Mouse (Mus musculus) liver, postnatal 0 days (tissue): ENCODE data around the gene Rrp36. TPM values are rescaled to one million over a fixed set of nuclear protein-coding genes. Genes with fewer than 3 reads are reported as not detected.

Experiments
- ATAC-seq: fragments of 200-750 bp; cut with Nextera tagmentation; 2 replicates; pipeline ENCODE4 v1.8.0; 2017; ENCODE audit warnings: mild to moderate bottlenecking, moderate library complexity
- DNase-seq: peaks from one replicate; pipeline ENCODE4 v3.0.0-alpha.2; 2016
- H3K27ac ChIP-seq: fragments of 300-500 bp; sonication (generic); 2 replicates; pipeline ENCODE4 v1.5.1; 2014; ENCODE audit warnings: antibody characterized with exemption, moderate library complexity, mild to moderate bottlenecking, low read depth
- H3K27me3 ChIP-seq: fragments of 300-500 bp; sonication (generic); 2 replicates; pipeline ENCODE4 v1.6.1; 2014; ENCODE audit warnings: low read length, control low read depth, mixed read lengths; ENCODE audit not compliant: insufficient read depth
- H3K36me3 ChIP-seq: fragments of 300-500 bp; sonication (generic); replicated peaks from 2 replicates; pipeline ENCODE4 v1.6.1; 2014; ENCODE audit warnings: mild to moderate bottlenecking, control low read depth, low read length, moderate library complexity, mixed read lengths; ENCODE audit not compliant: insufficient read depth
- H3K4me1 ChIP-seq: fragments of 300-500 bp; sonication (generic); 2 replicates; pipeline ENCODE4 v1.6.1; 2014; ENCODE audit warnings: antibody characterized with exemption, mild to moderate bottlenecking, control low read depth; ENCODE audit not compliant: insufficient read depth
- H3K4me2 ChIP-seq: fragments of 300-500 bp; sonication (generic); 2 replicates; pipeline ENCODE4 v1.6.1; 2014; ENCODE audit warnings: low read depth, mild to moderate bottlenecking, low read length, moderate library complexity, mixed read lengths
- H3K4me3 ChIP-seq: fragments of 300-500 bp; sonication (generic); 2 replicates; pipeline ENCODE4 v1.5.1; 2014; ENCODE audit warnings: low read depth, low read length
- H3K9ac ChIP-seq: fragments of 300-500 bp; sonication (generic); replicated peaks from 2 replicates; pipeline ENCODE4 v1.6.1; 2014; ENCODE audit warnings: mild to moderate bottlenecking, moderate library complexity
- H3K9me3 ChIP-seq: fragments of 300-500 bp; sonication (generic); 2 replicates; pipeline ENCODE4 v1.6.1; 2016; ENCODE audit warnings: mild to moderate bottlenecking, control low read depth, low read length, mixed read lengths
- CTCF ChIP-seq: sonication (generic); IDR thresholded peaks from 2 replicates; pipeline ENCODE4 v1.5.1; 2016; ENCODE audit warnings: antibody characterized with exemption, low read depth
- EP300 ChIP-seq: IDR thresholded peaks from 2 replicates; pipeline ENCODE4 v1.6.1; 2016; ENCODE audit warnings: antibody characterized with exemption, low read depth, mild to moderate bottlenecking
- WGBS: fragments of 180-500 bp; shearing (Covaris S2); extraction: QIAGEN DNeasy Blood & Tissue Kit; methylation state at CpG from one replicate; pipeline ENCODE4 v1.1.7; 2014; ENCODE audit not compliant: insufficient replicate concordance; 5-methylcytosine and 5-hydroxymethylcytosine counted together
- polyA plus RNA-seq: library from polyadenylated mRNA; unstranded; fragments of >200 nt; fragmentation: Nextera tagmentation; extraction: Ambion mirVana; gene quantifications from 2 replicates; pipeline ENCODE4 v1.2.1, GENCODE M21; 2015

The Rrp36 gene
- polyA plus RNA-seq, 1 experiment from 2014 or later, result 28.1 TPM

DNA sequence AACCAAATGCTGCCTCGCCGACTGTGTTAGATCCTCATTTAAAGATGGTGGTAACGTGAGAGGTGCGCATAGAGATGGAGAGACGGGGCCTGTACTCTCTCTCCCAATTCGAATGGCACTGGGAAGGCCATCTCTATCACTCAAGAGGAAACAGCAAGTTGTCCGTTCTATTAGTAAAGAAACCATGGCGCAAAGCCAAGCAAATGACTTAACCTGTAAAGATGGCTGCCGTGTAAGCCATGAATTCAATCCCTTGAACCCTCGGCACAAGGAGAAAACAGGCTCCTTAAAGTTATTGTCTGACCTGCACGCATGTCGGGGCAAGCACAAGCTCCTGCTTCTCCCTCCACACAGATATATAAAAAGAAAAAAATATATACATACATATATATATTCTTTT is 56.4 kb downstream of the Rrp36 start:
- H3K9ac ChIP-seq, result no peak overlapping the region
- no peak for TF ChIP-seq EP300
- no peak for TF ChIP-seq CTCF
- H3K36me3 ChIP-seq, result no peaks in the 10 kb centered on the region
- ATAC-seq (no peak), DNase-seq (no peak)
- peaks cover 27% of the 10 kb centered on the region for H3K4me1 ChIP-seq
- H3K27me3 ChIP-seq, result no peaks in the 10 kb centered on the region
- no peak overlapping the region for H3K27ac ChIP-seq
- 75% methylated on average over 12 of the region's 12 CpGs for WGBS
- H3K4me3 ChIP-seq, result no peak overlapping the region
- H3K4me2 ChIP-seq, result no peak overlapping the region
- no peaks in the 10 kb centered on the region for H3K9me3 ChIP-seq

Other genes with a start within 250 kb of the Rrp36 start
- not detected in 2 replicates for gene Crip3, start 245.4 kb downstream of the Rrp36 start, polyA plus RNA-seq
- 0.18 and 0.34 TPM in 2 replicates for gene Slc22a7, start 235.9 kb downstream of the Rrp36 start, polyA plus RNA-seq
- gene Ttbk1, start 186.7 kb downstream of the Rrp36 start, polyA plus RNA-seq, result not detected in 2 replicates
- gene Dnph1, start 177.6 kb downstream of the Rrp36 start, polyA plus RNA-seq, result 7.4 and 8.6 TPM in 2 replicates
- gene Cul9, start 128.0 kb downstream of the Rrp36 start, polyA plus RNA-seq, result 1.0 and 1.3 TPM in 2 replicates
- gene Srf, start 118.2 kb downstream of the Rrp36 start, polyA plus RNA-seq, result 1.3 and 1.9 TPM in 2 replicates
- gene Ptk7, start 44.8 kb downstream of the Rrp36 start, polyA plus RNA-seq, result 3.0 and 3.5 TPM in 2 replicates
- 10.7 and 12.6 TPM in 2 replicates for gene Klc4, start 28.3 kb downstream of the Rrp36 start, polyA plus RNA-seq
- 75.2 and 79.3 TPM in 2 replicates for gene Mrpl2, start 28.1 kb downstream of the Rrp36 start, polyA plus RNA-seq
- gene Cul7, start 24.0 kb downstream of the Rrp36 start, polyA plus RNA-seq, result 5.2 and 6.2 TPM in 2 replicates
- 52.3 and 56.9 TPM in 2 replicates for gene Mea1, start 4.4 kb upstream of the Rrp36 start, polyA plus RNA-seq
- gene Klhdc3, start 6.6 kb upstream of the Rrp36 start, polyA plus RNA-seq, result 60.0 and 63.0 TPM in 2 replicates
- 11.2 and 12.5 TPM in 2 replicates for gene Ppp2r5d, start 30.8 kb upstream of the Rrp36 start, polyA plus RNA-seq
- 11.6 and 12.6 TPM in 2 replicates for gene Pex6, start 37.1 kb upstream of the Rrp36 start, polyA plus RNA-seq
- 707 and 780 TPM in 2 replicates for gene Gnmt, start 54.8 kb upstream of the Rrp36 start, polyA plus RNA-seq
- gene Cnpy3, start 77.9 kb upstream of the Rrp36 start, polyA plus RNA-seq, result 23.0 and 24.1 TPM in 2 replicates
- 0.11 and 0.14 TPM in 2 replicates for gene Ptcra, start 89.4 kb upstream of the Rrp36 start, polyA plus RNA-seq
- 192 and 213 TPM in 2 replicates for gene 2310039H08Rik, start 98.3 kb upstream of the Rrp36 start, polyA plus RNA-seq
- 63.6 and 64.1 TPM in 2 replicates for gene Rpl7l1, start 108.3 kb upstream of the Rrp36 start, polyA plus RNA-seq
- gene Bicral, start 184.1 kb upstream of the Rrp36 start, polyA plus RNA-seq, result 1.8 and 1.9 TPM in 2 replicates
- gene Tbcc, start 216.3 kb upstream of the Rrp36 start, polyA plus RNA-seq, result 24.1 and 30.1 TPM in 2 replicates
- not detected in 2 replicates for gene Prph2, start 236.1 kb upstream of the Rrp36 start, polyA plus RNA-seq